Mouse (Mus musculus) liver, postnatal 0 days (tissue): ENCODE measurements around the gene Myh2. TPM values are rescaled to one million over a fixed set of nuclear protein-coding genes. Genes with fewer than 3 reads are reported as not detected.
A peak's percentile ranks its signal among the peaks of the same experiment; 100 is the strongest.

ENCODE experiments used
- ATAC-seq: fragments of 200-750 bp; cut with Nextera tagmentation; 2 replicates; pipeline ENCODE4 v1.8.0; 2017; ENCODE audit warnings: mild to moderate bottlenecking, moderate library complexity
- DNase-seq: peaks from one replicate; pipeline ENCODE4 v3.0.0-alpha.2; 2016
- H3K27ac ChIP-seq: fragments of 300-500 bp; sonication (generic); 2 replicates; pipeline ENCODE4 v1.5.1; 2014; ENCODE audit warnings: antibody characterized with exemption, moderate library complexity, mild to moderate bottlenecking, low read depth
- H3K27me3 ChIP-seq: fragments of 300-500 bp; sonication (generic); 2 replicates; pipeline ENCODE4 v1.6.1; 2014; ENCODE audit warnings: low read length, control low read depth, mixed read lengths; ENCODE audit not compliant: insufficient read depth
- H3K36me3 ChIP-seq: fragments of 300-500 bp; sonication (generic); replicated peaks from 2 replicates; pipeline ENCODE4 v1.6.1; 2014; ENCODE audit warnings: mild to moderate bottlenecking, control low read depth, low read length, moderate library complexity, mixed read lengths; ENCODE audit not compliant: insufficient read depth
- H3K4me1 ChIP-seq: fragments of 300-500 bp; sonication (generic); 2 replicates; pipeline ENCODE4 v1.6.1; 2014; ENCODE audit warnings: antibody characterized with exemption, mild to moderate bottlenecking, control low read depth; ENCODE audit not compliant: insufficient read depth
- H3K4me2 ChIP-seq: fragments of 300-500 bp; sonication (generic); 2 replicates; pipeline ENCODE4 v1.6.1; 2014; ENCODE audit warnings: low read depth, mild to moderate bottlenecking, low read length, moderate library complexity, mixed read lengths
- H3K4me3 ChIP-seq: fragments of 300-500 bp; sonication (generic); 2 replicates; pipeline ENCODE4 v1.5.1; 2014; ENCODE audit warnings: low read depth, low read length
- H3K9ac ChIP-seq: fragments of 300-500 bp; sonication (generic); replicated peaks from 2 replicates; pipeline ENCODE4 v1.6.1; 2014; ENCODE audit warnings: mild to moderate bottlenecking, moderate library complexity
- H3K9me3 ChIP-seq: fragments of 300-500 bp; sonication (generic); 2 replicates; pipeline ENCODE4 v1.6.1; 2016; ENCODE audit warnings: mild to moderate bottlenecking, control low read depth, low read length, mixed read lengths
- CTCF ChIP-seq: sonication (generic); IDR thresholded peaks from 2 replicates; pipeline ENCODE4 v1.5.1; 2016; ENCODE audit warnings: antibody characterized with exemption, low read depth
- EP300 ChIP-seq: IDR thresholded peaks from 2 replicates; pipeline ENCODE4 v1.6.1; 2016; ENCODE audit warnings: antibody characterized with exemption, low read depth, mild to moderate bottlenecking
- WGBS: fragments of 180-500 bp; shearing (Covaris S2); extraction: QIAGEN DNeasy Blood & Tissue Kit; methylation state at CpG from one replicate; pipeline ENCODE4 v1.1.7; 2014; ENCODE audit not compliant: insufficient replicate concordance; 5-methylcytosine and 5-hydroxymethylcytosine counted together
- polyA plus RNA-seq: library from polyadenylated mRNA; unstranded; fragments of >200 nt; fragmentation: Nextera tagmentation; extraction: Ambion mirVana; gene quantifications from 2 replicates; pipeline ENCODE4 v1.2.1, GENCODE M21; 2015

Myh2 gene
- polyA plus RNA-seq, 1 experiment from 2014 or later: not detected

DNA sequence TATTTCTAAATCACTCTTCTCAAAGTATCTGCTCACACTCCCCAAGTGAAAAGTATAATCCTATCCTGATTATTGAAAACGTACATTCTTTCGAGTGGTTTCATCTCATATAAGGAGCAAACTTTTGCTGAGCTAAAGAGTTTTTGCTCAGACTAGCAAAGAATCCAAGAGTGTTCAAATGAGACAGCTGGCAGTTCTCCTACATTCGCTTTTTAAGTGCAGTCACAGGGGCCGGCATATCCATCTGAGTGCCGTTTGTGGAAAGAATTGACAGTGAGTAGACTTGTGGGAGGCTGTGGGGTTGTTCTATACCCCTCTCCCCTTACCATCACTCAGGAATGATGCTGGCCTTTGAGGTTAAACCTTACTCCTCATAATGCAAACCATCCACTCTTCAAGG, 30.7 kb upstream of the Myh2 start:
- WGBS: 79% methylated on average over 5 of the region's 5 CpGs

GRCm38 (mm10) chr11:67141031-67141430, 29.8 kb upstream of the Myh2 start:
- Histone ChIP-seq H3K4me3 (no peak overlapping the region), H3K9me3 (no peaks in the 10 kb centered on the region), H3K36me3 (no peaks in the 10 kb centered on the region), H3K4me2 (no peak overlapping the region), H3K27me3 (no peaks in the 10 kb centered on the region), H3K27ac (no peak overlapping the region), H3K4me1 (no peaks in the 10 kb centered on the region), H3K9ac (no peak overlapping the region)
- ATAC-seq (no peak), DNase-seq (no peak)
- TF ChIP-seq CTCF: no peak
- TF ChIP-seq EP300: no peak
- WGBS: 68% methylated on average over 6 of the region's 6 CpGs

More for the DNA sequence above, 30.7 kb upstream of the Myh2 start:
- Histone ChIP-seq H3K9me3 (no peaks in the 10 kb centered on the region), H3K36me3 (no peaks in the 10 kb centered on the region), H3K27ac (no peak overlapping the region), H3K4me2 (no peak overlapping the region), H3K9ac (no peak overlapping the region), H3K4me1 (no peaks in the 10 kb centered on the region), H3K27me3 (no peaks in the 10 kb centered on the region), H3K4me3 (no peak overlapping the region)
- ATAC-seq (no peak), DNase-seq (no peak)
- TF ChIP-seq EP300 (no peak), CTCF (no peak)

GRCm38 (mm10) chr11:67142047-67142446, 28.8 kb upstream of the Myh2 start:
- peak; percentile 21 for DNase-seq
- peak; percentile 77 for ATAC-seq
- WGBS: 65% methylated on average over 4 of the region's 4 CpGs

DNA sequence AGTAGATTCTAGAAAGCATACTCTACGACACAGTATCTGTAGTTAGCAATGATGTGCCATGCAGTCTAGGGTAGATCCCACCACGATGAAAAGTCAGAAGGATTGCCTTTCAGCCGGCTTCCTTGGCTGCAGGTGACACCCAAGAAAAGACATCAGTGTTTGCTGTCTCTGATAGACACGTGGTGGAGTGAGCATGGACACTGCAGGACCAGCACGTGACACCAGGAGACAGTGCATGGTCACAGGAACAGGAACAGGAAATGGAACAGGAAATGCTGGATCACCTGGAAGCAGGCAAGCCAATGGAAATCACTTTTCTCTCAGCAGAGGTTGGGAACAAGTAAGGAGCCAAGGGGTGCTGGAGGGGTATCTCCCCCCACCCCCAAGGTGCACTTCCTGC, 27.8 kb upstream of the Myh2 start:
- H3K27ac ChIP-seq: no peak overlapping the region

More at GRCm38 (mm10) chr11:67142047-67142446, 28.8 kb upstream of the Myh2 start:
- Histone ChIP-seq H3K9me3 (no peaks in the 10 kb centered on the region), H3K27me3 (no peaks in the 10 kb centered on the region), H3K9ac (no peak overlapping the region), H3K36me3 (no peaks in the 10 kb centered on the region), H3K27ac (no peak overlapping the region), H3K4me3 (no peak overlapping the region), H3K4me1 (no peaks in the 10 kb centered on the region), H3K4me2 (no peak overlapping the region)
- TF ChIP-seq CTCF (no peak), EP300 (no peak)

GRCm38 (mm10) chr11:67143863-67144498, 26.8 kb upstream of the Myh2 start:
- no peak for ATAC-seq
- no peak overlapping the region for H3K4me2 ChIP-seq
- H3K9ac ChIP-seq: no peak overlapping the region
- 76% methylated on average over 4 of the region's 4 CpGs for WGBS
- TF ChIP-seq CTCF (no peak), EP300 (no peak)
- H3K27me3 ChIP-seq: no peaks in the 10 kb centered on the region
- no peak overlapping the region for H3K4me3 ChIP-seq
- H3K27ac ChIP-seq: no peak overlapping the region
- no peaks in the 10 kb centered on the region for H3K4me1 ChIP-seq
- H3K9me3 ChIP-seq: no peaks in the 10 kb centered on the region
- DNase-seq: no peak
- no peaks in the 10 kb centered on the region for H3K36me3 ChIP-seq

More for the DNA sequence above, 27.8 kb upstream of the Myh2 start:
- Histone ChIP-seq H3K4me1 (no peaks in the 10 kb centered on the region), H3K4me3 (no peak overlapping the region), H3K4me2 (no peak overlapping the region), H3K9me3 (no peaks in the 10 kb centered on the region), H3K27me3 (no peaks in the 10 kb centered on the region), H3K9ac (no peak overlapping the region), H3K36me3 (no peaks in the 10 kb centered on the region)
- TF ChIP-seq CTCF (no peak), EP300 (no peak)
- DNase-seq: no peak
- no peak for ATAC-seq
- WGBS: 67% methylated on average over 5 of the region's 5 CpGs

DNA sequence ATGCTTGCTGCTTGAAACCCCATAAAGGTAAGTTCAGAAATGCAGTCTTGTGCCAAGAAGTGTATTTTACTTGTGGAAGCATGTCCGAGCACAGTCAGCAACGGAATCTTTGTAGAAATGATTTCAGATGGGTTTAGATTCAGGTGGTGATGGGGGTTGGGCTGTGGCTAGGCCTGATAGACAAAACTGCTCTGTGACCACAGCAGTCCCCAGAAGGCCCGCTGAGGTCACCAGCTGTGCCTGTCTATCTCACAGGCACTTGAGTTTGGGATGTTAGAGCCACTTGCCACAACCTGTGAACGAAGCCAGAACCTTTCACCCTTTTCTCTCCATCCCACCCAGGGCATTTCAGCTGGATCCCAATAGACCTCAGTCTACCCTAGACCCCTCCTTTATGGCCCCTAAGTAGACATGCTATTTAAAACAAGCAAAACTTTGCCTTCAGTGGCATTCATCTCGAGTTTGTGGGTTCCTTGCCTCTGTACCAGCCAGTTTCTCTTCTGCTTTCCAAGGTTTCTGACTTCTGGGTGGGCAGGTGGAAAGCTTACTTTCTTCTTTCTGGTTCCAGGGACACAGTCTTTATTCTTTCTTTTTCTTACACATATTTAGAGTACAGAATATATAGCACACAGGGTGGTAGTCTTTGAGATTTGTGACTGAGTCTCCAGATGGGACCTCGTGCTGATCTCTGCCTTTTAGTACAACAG, 26.1 kb upstream of the Myh2 start:
- no peaks in the 10 kb centered on the region for H3K9me3 ChIP-seq
- WGBS: 61% methylated on average over 6 of the region's 6 CpGs
- no peak overlapping the region for H3K27ac ChIP-seq
- no peak overlapping the region for H3K4me2 ChIP-seq
- H3K4me1 ChIP-seq: no peaks in the 10 kb centered on the region
- H3K27me3 ChIP-seq: no peaks in the 10 kb centered on the region
- no peak overlapping the region for H3K9ac ChIP-seq
- DNase-seq (no peak), ATAC-seq (no peak)
- no peaks in the 10 kb centered on the region for H3K36me3 ChIP-seq
- H3K4me3 ChIP-seq: no peak overlapping the region
- TF ChIP-seq EP300: no peak
